Mouse (Mus musculus) MEL (cell line): ENCODE measurements around the gene Msl1.

Source experiments
- BHLHE40 ChIP-seq: IDR thresholded peaks from 2 replicates; pipeline ENCODE4 v1.6.1; 2012; ENCODE audit warnings: low read depth, mild to moderate bottlenecking, inconsistent platforms, low read length, improper control_type of control experiment, borderline replicate concordance
- CHD2 ChIP-seq: IDR thresholded peaks from 2 replicates; pipeline ENCODE4 v1.6.1; 2011; ENCODE audit warnings: low read length, improper control_type of control experiment
- CTCF ChIP-seq, 3 experiments: IDR thresholded peaks in 2 of 3; conservative IDR thresholded peaks in 1 of 3; 2 replicates each; pipeline ENCODE4 v1.5.1; 2011 to 2012; ENCODE audit warnings: low read length in 3 of 3, low read depth in 2 of 3, mild to moderate bottlenecking in 2 of 3, improper control_type of control experiment in 1 of 3, inconsistent platforms in 1 of 3, mixed read lengths in 1 of 3, moderate library complexity in 1 of 3; ENCODE audit not compliant: control insufficient read depth in 1 of 3, insufficient read depth in 1 of 3, poor library complexity in 1 of 3, severe bottlenecking in 1 of 3
- EP300 ChIP-seq, 2 experiments: IDR thresholded peaks; 2 replicates each; pipeline ENCODE4 v1.6.1; 2011; ENCODE audit warnings: improper control_type of control experiment in 2 of 2, low read length in 2 of 2, low read depth in 1 of 2, mild to moderate bottlenecking in 1 of 2
- JUND ChIP-seq: IDR thresholded peaks from 2 replicates; pipeline ENCODE4 v1.6.1; 2011; ENCODE audit warnings: low read depth, mild to moderate bottlenecking, improper control_type of control experiment, low read length
- MAZ ChIP-seq: IDR thresholded peaks from 2 replicates; pipeline ENCODE4 v1.6.1; 2012; ENCODE audit warnings: low read depth, mild to moderate bottlenecking, inconsistent platforms, low read length, improper control_type of control experiment
- RAD21 ChIP-seq: IDR thresholded peaks from 2 replicates; pipeline ENCODE4 v1.6.1; 2011; ENCODE audit warnings: mild to moderate bottlenecking, low read depth, low read length, improper control_type of control experiment
- RCOR1 ChIP-seq: IDR thresholded peaks from 2 replicates; pipeline ENCODE4 v1.6.1; 2012; ENCODE audit warnings: low read depth, mild to moderate bottlenecking, inconsistent platforms, low read length, improper control_type of control experiment
- TAL1 ChIP-seq: IDR thresholded peaks from 2 replicates; pipeline ENCODE4 v1.6.1; 2012; ENCODE audit warnings: mild to moderate bottlenecking, inconsistent platforms, low read length, moderate library complexity, mixed read lengths
- TBP ChIP-seq: IDR thresholded peaks from 2 replicates; pipeline ENCODE4 v1.8.0; 2011; ENCODE audit warnings: low read depth, low read length, improper control_type of control experiment

GRCm38 (mm10) chr11:98775348-98776051 lies 19.8 kb upstream of the Msl1 start:
- TF ChIP-seq BHLHE40, result peak; percentile 67; the same call in 1 of the 2 replicates
- TF ChIP-seq RAD21, result no peak
- peak in 1 of 2 experiments; percentile 54; a peak in 2 of 4 replicates for TF ChIP-seq EP300 (IDR thresholded peaks at IDR 0.05; ENCODE audit: low read depth in 1 of 2, low read length in 2 of 2)
- peak; percentile 89; the same call in 1 of the 2 replicates for TF ChIP-seq JUND
- peak; percentile 58; the same call in 1 of the 2 replicates for TF ChIP-seq TBP
- TF ChIP-seq CTCF (IDR thresholded peaks at IDR 0.05 in 2 of 3, conservative IDR thresholded peaks at IDR 0.05 in 1 of 3; ENCODE audit: control insufficient read depth in 1 of 3, insufficient read depth in 1 of 3, low read depth in 2 of 3, low read length in 3 of 3, poor library complexity in 1 of 3, severe bottlenecking in 1 of 3), result no peak
- no peak for TF ChIP-seq RCOR1
- no peak for TF ChIP-seq MAZ
- no peak for TF ChIP-seq TAL1
- no peak for TF ChIP-seq CHD2
